Mouse (Mus musculus): Measurements from ENCODE around the gene Krtap12-1.
A peak's percentile ranks its signal among the peaks of the same experiment; 100 is the strongest.
"Not testable (repeated sequence)": the region's sequence is repeated elsewhere in the genome, so short reads cannot be mapped to it uniquely, and the experiment has no call there.

Krtap12-1 gene

GRCm38 (mm10) chr10:77720299-77720698 is at the start of gene Krtap12-1:
Gene Krtap12-1 (plus strand): TSS chr10:77720599.
- DNase-seq (ENCODE audit: low spot score in 2 of 2), result not testable (repeated sequence)

- DNase-seq (ENCODE audit: low spot score in 2 of 2), result no peak
Observed at GRCm38 (mm10) chr10:77670710-77671109, 49.7 kb upstream of the Krtap12-1 start.

GRCm38 (mm10) chr10:77671519-77671918 is 48.9 kb upstream of the Krtap12-1 start:
- DNase-seq (ENCODE audit: low spot score in 2 of 2), result no peak

GRCm38 (mm10) chr10:77673765-77674164 is 46.6 kb upstream of the Krtap12-1 start:
- no peak for DNase-seq (ENCODE audit: low spot score in 2 of 2)

- DNase-seq (ENCODE audit: low spot score in 2 of 2), result no peak
Observed at GRCm38 (mm10) chr10:77677562-77677961, 42.8 kb upstream of the Krtap12-1 start.

- DNase-seq (ENCODE audit: low spot score in 2 of 2), result peak; percentile 31 to 47
Observed at GRCm38 (mm10) chr10:77682994-77683393, 37.4 kb upstream of the Krtap12-1 start.

GRCm38 (mm10) chr10:77684181-77684580 is 36.2 kb upstream of the Krtap12-1 start:
- DNase-seq (ENCODE audit: low spot score in 2 of 2), result no peak

GRCm38 (mm10) chr10:77685895-77686664 is 34.3 kb upstream of the Krtap12-1 start, which contains the start of gene Tspear:
Gene Tspear (plus strand): TSS chr10:77686569.
- DNase-seq (ENCODE audit: low spot score in 2 of 2), result no peak

- no peak for DNase-seq (ENCODE audit: low spot score in 2 of 2)
Observed at GRCm38 (mm10) chr10:77687021-77687420, 33.4 kb upstream of the Krtap12-1 start.

GRCm38 (mm10) chr10:77690356-77690807 is 30.0 kb upstream of the Krtap12-1 start, which contains the start of gene Gm19402:
Gene Gm19402 (minus strand): TSS chr10:77690757.
- DNase-seq (ENCODE audit: low spot score in 2 of 2), result not testable (repeated sequence)

- DNase-seq (ENCODE audit: low spot score in 2 of 2), result no peak
Observed at GRCm38 (mm10) chr10:77697133-77697532, 23.3 kb upstream of the Krtap12-1 start, which contains the start of gene Gm9508. Gene Gm9508 (minus strand): TSS chr10:77697233.

- no peak for DNase-seq (ENCODE audit: low spot score in 2 of 2)
Observed at GRCm38 (mm10) chr10:77706326-77706725, 14.1 kb upstream of the Krtap12-1 start, which contains the start of gene Gm10272. Gene Gm10272 (plus strand): TSS chr10:77706626.

- DNase-seq (ENCODE audit: low spot score in 2 of 2), result no peak
Observed at GRCm38 (mm10) chr10:77709831-77710230, 10.6 kb upstream of the Krtap12-1 start.

- not testable (repeated sequence) for DNase-seq (ENCODE audit: low spot score in 2 of 2)
Observed at GRCm38 (mm10) chr10:77711157-77711556, 9.2 kb upstream of the Krtap12-1 start, which contains the start of gene Gm10024. Gene Gm10024 (plus strand): TSS chr10:77711457.

- DNase-seq (ENCODE audit: low spot score in 2 of 2), result no peak
Observed at GRCm38 (mm10) chr10:77713734-77714133, 6.7 kb upstream of the Krtap12-1 start.

GRCm38 (mm10) chr10:77715507-77715906 is 4.9 kb upstream of the Krtap12-1 start, which contains the start of gene Gm10142:
Gene Gm10142 (plus strand): TSS chr10:77715807.
- no peak for DNase-seq (ENCODE audit: low spot score in 2 of 2)

GRCm38 (mm10) chr10:77724855-77725254 is 4.5 kb downstream of the Krtap12-1 start:
- no peak for DNase-seq (ENCODE audit: low spot score in 2 of 2)

- no peak for DNase-seq (ENCODE audit: low spot score in 2 of 2)
Observed at GRCm38 (mm10) chr10:77726186-77726585, 5.8 kb downstream of the Krtap12-1 start, which contains the start of gene Gm10100. Gene Gm10100 (plus strand): TSS chr10:77726486.

- no peak for DNase-seq (ENCODE audit: low spot score in 2 of 2)
Observed at GRCm38 (mm10) chr10:77728280-77728679, 7.9 kb downstream of the Krtap12-1 start.

- DNase-seq (ENCODE audit: low spot score in 2 of 2), result no peak
Observed at GRCm38 (mm10) chr10:77729241-77729640, 8.8 kb downstream of the Krtap12-1 start.

- DNase-seq (ENCODE audit: low spot score in 2 of 2), result no peak
Observed at GRCm38 (mm10) chr10:77735928-77736327, 15.5 kb downstream of the Krtap12-1 start.

GRCm38 (mm10) chr10:77738929-77739328 is 18.5 kb downstream of the Krtap12-1 start:
- no peak for DNase-seq (ENCODE audit: low spot score in 2 of 2)
